Mouse (Mus musculus) common myeloid progenitor, adult 5-6 weeks (primary cell): ENCODE results near the gene Tnfsfm13. TPM values are rescaled to one million over a fixed set of nuclear protein-coding genes. Genes with fewer than 3 reads are reported as not detected.
A peak's percentile ranks its signal among the peaks of the same experiment; 100 is the strongest.
"Not testable (repeated sequence)": the region's sequence is repeated elsewhere in the genome, so short reads cannot be mapped to it uniquely, and the experiment has no call there.

ENCODE experiments used
- ATAC-seq: replicated peaks from 2 replicates; pipeline ENCODE4 v1.8.0; 2016; ENCODE audit warnings: low read depth, mild to moderate bottlenecking, moderate TSS enrichment, inconsistent platforms; ENCODE audit not compliant: poor library complexity, severe bottlenecking
- total RNA-seq: library from RNA; stranded (forward); fragments of 200-1000, 187-1606 nt; gene quantifications from 2 replicates; pipeline ENCODE4 v1.2.3, GENCODE M21; 2017

The Tnfsfm13 gene
- 2.1 and 3.0 TPM in 2 replicates for total RNA-seq

DNA sequence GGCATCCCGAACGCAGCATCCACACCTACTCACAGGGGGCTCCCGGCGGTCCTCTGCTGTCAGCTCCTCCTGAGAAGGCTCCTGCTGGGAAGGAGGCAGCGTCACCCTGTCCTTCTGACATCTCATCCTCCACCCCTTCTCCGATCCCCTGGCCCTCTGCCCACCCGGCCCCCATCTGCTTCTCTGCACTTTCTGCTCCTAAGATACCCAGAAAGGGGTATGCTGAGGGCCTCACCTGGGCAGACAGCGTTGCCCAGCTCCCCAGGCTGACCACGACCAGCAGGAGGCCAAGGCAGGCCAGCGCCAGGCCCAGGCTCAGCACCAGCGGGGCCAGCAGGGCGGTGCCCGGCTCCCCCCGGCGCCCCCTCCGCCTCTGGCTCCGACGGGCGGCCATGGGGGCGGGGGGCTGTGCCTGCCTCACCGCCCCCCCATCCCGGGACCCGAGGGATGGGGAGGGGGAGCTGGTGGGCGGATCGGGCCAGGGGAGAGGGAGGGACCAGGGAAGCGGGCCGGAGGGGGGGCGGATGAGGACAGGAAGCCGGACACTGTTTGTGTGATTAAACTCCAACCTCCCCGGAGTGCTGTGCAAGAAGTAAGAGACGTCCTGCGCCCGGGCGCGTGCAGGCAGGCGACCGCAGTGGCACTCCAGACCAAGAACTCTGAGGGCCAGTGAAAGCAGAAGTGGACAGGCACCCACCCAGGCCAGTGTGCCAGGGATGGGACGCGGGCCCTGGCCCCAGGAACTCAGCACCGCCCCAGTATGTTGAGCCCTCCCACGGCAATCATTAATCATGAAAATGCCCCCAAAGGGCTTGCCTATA, at the start of gene Tnfsfm13, which contains the start of gene Tnfsf12:
Tnfsfm13 (minus strand) TSS at position 738 of the 821 bp plus-strand sequence.
Tnfsf12 (minus strand) TSS at position 489 of the 821 bp plus-strand sequence.
- peak; percentile 91 for ATAC-seq

DNA sequence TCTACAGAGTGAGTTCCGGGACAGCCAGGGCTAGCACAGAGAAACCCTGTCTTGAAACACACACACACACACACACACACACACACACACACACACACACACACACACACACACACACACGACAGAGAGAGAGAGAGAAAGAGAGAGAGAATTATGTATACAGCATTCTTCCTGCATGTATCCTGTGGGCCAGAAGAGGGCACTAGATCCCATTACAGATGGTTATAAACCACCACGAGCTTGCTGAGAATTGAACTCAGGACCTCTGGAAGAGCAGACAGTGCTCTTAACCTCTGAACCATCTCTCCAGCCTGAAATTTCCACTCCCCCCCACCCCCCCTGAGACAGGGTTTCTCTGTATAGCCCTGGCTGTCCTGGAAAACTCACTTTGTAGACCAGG, 35.5 kb upstream of the Tnfsfm13 start:
- not testable (repeated sequence) for ATAC-seq

DNA sequence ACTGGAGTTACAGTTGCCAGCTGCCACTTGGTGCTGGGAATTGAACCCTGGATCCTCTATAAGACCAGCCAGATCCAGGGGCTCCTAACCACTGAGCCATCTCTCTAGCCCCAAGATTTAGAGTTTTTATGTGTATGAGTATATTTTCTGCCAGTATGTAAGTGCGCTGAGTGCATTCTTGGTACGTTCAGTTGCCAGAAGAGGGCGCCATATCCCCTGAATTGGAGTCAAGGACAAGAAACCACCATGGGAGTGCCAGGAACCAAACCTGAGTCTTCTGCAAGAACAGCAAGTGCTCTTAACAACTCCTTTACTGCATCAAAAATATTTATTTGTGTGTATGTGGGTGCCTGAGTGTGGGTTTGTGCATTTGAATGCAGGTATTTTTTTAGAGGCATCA, 33.2 kb upstream of the Tnfsfm13 start:
- ATAC-seq = peak; percentile 69

DNA sequence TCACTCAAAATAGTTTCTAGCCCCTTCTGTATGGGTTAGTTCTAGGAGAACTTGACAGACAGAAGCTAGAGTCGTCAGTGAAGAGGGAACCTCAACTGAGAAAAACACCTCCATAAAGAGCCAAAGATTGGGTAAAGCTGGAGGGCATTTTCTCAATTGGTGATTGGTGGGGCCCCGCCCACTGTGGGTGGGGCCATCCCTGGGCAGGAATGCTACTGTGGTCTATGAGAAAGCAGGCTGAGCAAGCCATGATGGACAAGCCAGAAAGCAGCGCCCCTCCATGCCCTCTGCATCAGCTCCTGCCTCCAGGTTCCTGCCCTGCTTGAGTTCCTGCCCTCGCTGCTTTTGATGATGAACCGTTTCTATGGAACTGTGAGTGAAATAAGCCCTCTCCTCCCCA, 30.1 kb upstream of the Tnfsfm13 start:
- no peak for ATAC-seq

DNA sequence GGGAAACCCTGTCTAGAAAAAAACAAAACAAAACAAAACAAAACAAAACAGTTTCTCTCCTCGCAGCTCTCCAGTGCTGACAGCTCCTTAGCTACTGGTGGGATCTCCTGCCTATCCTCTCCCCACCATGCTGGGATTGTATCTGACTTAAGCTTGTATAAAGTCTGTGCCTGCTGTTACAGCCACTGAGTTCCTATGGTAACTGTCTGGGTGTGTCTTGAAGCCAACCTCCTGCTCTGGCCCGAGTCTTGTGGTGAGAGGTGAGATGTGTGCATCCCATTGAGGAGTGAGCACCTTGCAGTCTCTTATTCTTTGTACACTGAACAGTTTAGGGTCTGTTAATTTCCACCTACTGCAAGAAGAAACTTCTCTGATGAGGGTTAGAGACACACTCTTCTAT, 27.2 kb upstream of the Tnfsfm13 start:
- no peak for ATAC-seq

DNA sequence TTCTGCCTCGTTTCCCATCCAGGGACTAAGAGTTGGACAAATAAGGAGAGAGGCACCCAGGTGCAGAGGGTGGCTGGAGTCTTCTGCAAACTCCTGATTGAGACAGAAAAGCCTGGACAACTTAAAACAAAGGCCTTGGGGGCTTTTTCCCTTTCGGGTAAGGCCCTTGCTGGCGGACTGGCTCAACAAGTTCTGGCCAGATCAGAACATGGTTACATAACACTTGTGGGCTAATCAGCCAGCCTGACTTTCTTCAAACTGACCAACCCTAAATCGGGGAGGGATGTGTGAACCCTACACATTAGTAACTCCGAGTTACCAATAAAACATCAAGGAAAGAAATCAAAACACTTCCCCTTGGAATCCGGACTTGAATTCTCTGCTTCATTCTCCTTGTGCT, 25.0 kb upstream of the Tnfsfm13 start:
- ATAC-seq = no peak

DNA sequence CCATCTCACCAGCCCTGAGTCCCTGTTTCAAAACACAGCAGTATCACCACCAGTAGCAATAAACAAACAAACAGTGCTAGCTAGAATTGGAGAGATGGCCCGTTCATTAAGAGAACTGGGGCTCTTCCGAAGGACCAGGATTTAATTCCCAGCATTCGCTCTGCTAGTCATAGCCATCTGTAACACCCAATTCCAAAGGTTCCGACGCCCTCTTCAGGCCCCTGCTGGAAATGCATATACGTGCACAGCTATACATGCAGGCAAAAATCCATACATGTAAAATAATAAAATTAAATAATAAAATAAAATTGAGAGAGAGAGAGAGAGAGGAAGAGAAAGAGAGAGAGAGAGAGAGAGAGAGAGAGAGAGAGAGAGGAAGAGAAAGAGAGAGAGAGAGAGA, 23.5 kb upstream of the Tnfsfm13 start:
- ATAC-seq = no peak

DNA sequence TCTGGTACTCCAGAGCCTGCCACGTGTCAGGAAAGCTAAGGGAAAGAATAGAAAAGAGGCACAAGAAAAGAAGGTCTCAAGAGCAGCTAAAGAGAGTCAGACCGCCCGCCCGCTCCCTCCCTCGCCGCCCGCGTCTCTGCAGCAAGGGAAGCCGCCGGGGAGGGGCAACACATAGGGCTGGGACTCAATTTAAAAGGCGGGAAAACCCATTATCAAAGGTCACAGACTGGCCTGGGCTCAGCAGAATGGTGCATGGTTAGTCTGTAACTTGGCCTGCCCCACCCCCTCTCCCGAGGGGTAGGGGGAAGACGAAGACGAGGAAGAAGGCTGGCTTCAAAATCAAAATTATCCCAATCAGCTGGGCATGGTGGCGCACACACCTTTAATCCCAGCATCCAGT, 22.8 kb upstream of the Tnfsfm13 start:
- ATAC-seq = no peak

DNA sequence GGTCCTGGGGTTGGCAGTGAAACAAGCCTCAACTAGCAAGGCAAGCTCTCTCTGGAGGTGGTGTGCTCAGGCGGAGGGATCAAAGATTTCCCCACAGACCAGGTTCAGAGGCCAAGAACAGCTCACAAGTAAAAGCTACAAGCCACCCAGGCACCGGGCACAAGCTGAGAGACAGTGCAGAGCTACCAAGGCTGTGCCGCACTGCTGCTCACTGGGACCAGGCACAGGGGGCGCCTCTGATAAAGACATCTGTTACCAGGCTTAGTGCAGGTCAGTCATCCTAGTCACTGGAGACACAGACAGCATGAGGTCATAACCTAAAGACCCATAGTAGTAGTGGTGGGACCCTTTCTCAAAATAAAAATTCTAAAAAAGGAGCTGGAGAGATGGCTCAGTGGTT, 21.1 kb upstream of the Tnfsfm13 start:
- ATAC-seq = no peak

DNA sequence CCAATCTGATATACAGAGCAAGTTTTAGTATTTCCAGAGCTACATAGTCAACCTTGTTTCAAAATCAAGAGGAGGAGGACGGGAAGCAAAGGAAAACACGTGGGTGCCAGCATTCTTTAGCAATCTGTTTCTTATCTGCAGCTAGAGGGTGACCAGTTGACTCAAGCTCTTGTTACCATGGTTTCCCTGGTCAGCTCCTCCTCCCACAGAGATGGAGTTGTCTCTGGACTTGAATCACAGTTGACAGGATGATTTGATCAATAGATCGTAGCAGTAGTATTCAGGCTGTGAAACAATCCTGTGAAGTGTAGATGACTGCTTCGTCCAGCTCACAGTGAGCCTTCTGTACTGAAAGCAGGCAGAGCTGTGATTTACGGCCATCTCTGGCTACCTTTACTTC, 20.0 kb upstream of the Tnfsfm13 start:
- ATAC-seq = no peak

DNA sequence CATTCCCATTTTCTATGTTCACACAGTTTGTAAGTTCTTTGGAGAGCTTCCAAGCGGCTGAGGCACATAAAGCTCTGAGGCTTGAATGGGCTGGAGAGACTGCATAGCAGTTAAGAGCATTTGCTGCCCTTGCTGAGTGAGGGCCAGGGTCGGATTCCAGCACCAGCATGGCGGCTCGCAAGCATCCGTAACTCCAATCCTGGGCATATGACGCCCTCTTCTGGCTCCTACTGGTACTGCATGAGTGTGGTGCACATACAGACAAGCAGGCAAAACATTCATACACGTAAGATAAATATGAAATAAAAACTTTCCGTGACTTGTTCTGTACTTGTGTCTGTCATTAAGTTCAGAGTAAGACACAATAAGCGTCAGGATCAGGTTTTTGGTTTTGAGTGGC, 19.6 kb upstream of the Tnfsfm13 start:
- no peak for ATAC-seq

DNA sequence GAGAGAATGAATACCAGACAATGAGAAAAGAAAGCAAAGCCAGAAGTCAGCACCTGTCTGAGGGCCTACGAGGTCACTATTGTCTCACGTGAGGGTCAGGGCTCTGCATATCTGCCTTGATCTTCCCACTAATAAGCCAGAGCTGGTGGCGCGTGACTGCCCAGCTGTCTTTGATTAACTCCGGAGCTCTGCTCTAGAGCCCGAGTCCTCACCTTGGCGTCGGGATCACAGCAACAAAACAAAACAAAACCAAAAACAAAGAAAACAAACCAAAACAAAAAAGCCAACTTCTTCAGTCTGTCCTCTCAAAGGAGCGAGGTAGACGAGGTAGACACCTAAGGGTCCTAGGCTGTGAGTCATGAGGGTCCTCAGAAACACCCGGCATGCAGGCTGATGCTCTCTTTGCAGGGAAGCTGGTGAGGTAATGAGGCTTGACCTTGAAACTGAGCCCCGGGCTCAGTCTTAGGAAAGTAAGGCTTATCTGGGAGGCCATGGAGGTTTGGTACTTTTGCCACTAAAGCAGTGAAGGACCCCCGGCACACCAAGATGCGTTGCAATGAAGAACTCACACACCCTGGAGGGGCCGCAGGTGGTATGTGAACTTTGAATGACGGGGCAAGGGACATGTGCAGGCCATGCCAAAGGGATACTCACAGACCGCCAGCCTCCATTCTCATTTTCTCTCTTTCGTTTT, 18.9 kb upstream of the Tnfsfm13 start:
- ATAC-seq = no peak

DNA sequence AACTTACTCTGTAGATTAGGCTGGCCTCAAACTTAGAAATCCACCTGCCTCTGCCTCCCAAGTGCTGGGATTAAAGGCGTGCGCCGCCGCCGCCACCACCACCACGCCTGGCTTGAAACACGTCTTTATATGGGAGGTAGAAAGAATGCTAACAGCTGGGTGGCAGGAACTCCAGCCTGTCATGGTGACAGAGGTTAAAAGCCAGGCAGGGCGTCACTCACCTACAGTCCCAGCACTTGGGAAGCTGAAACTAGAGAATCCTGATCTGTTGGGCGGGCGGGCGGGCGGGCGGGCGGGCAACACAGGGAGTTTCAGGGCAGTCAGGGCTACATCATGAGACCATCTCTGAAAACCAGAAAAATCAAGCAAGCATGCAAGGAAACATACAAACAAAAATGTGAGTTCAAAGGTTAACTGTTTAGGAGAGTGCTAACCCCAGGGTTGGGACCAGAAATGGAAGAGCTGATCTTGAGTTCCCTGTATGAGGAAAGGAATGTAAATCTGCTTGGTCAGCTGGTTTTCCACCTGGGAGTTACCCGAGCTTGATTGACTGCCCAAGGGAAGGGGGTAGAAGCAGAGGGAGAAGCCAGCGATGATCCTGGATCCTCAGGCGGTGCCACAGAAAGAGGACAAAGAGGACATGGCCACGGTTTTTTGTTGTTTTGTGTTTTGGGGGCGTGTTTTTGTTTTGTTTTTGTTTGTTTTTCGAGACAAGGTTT, 17.2 kb upstream of the Tnfsfm13 start:
- no peak for ATAC-seq

DNA sequence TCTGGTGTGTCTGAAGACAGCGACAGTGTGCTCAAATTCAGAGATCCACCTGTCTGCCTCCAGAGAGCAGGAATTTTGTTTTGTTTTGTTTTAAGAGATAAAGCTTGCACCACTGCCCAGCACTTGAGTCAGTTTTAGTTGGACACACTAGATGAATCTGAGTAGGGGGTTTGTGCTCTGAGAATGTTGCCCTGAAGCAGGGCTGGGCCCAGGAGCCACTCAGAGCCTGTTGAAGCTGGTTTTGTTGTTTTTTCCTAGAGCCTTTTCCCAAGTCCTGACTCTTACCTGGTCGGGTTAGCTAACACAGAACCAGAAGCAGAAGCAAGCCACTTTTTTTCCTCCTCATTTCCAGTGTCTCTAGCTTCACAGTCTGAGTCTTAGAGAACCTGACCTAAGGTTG, 15.2 kb upstream of the Tnfsfm13 start:
- ATAC-seq = no peak

DNA sequence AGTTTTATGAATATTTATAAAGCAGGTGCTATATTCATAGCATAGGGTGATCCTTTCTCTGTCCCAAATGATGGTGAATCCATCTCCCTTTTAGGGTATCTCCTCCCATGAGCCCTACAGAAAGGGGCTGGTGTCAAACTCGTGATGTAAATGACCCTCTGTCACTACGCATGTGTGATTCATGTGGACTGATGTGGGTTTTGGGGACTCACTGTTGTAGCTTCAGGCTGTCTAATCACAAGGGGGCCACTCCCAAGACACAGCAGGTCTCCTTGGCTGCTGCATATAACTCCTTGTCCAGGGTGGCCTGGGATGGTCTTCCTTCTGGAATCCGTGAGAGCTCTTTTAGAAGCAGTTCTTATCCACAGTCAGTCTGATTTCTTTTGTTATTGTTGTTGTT, 14.6 kb upstream of the Tnfsfm13 start:
- ATAC-seq = no peak

DNA sequence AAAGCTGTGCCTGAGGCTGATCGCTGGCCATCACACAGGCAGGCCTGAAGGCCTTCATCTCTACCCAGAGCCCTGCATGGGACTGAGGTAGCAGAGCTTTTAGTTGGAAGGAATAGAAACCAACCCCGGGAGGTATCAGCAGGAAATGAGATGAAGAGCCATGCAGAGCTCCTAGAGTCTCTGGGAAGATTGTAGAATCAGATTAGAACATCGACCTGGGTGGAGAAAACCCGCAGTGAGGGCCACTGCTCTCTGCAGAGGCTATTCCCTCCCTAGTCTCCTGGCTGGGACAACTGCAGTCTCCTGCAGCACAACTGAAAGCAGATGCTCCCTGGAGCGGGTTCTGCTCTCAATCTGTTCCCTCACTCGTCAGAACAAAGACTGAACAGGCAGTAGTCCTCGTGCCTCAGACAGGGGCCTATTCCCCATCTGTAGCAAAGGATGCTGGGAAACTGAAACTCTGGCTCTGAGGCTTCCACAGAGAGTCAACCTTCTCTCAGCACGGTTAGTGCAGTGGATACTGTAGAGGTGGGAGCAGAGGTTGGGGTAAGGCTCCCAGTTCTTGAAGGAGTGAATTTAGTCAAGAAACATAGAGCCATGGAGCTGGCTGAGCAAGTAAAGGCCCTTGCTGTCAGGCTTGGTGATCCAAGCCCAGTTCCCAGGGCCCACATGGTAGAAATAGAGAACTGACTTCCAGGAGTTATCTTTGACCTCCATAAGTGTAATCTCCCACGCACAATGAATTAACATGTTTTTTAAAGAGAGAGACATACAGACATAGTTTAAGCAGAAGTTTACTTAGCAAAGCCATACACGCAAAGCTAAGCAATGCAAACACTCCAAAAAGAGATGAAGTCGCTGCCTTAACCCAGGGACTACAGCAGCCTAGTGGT, 13.9 kb upstream of the Tnfsfm13 start:
- ATAC-seq = 0 out of 2 replicates have a peak, but pooled peaks have one; percentile 11

DNA sequence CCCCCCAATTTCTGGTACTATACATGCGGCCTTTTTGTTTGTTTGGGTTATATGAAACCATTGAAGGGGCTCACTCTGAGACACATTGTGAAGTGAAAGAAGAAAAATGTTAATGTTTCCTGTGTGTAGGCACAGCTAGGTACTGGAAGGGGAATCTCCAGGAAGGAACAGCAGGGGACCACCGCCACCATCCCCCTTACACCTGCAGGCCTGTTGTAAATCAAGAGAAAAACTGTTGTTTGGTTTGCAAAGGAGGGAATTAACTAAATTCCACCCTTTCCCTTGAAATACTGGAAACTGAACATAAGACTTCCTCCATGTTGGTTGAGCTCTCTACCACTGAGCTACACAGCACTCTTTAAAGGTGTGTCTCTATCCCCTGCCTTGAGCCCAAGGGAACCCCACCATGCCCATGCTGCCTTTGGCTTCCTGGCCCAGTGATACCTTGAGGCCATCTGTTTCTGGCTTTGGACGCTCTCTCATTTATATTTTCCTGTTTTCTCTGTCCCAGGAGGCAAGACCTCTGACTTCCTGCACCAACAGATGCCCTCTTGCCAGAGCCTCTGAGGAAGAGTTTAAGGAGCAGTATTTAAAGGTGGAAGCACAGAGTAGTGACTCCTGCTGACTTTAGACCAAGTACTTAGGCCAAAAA, 12.8 kb upstream of the Tnfsfm13 start:
- no peak for ATAC-seq

DNA sequence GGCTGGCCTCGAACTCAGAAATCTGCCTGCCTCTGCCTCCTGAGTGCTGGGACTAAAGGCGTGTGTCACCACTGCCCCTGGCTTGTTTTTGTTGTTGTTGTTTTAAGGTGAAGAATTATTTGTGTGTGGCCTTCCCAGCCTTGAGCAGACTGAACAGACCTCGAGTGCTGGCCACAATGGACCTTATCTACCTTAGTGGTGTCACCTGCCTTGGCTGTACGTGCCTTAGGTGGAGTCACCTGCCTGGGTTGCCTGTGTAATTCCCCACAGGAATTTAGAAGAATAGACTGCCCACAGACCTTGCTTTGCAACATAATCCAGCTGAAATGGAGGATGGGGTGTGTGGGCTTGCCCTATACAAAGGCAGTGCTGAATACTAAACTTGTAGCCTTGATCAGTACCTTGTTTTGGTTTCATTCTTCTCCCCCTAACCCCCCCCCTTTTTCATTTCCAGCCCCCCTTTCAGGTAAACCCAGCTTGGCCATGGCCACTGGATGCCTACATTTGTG, 12.0 kb upstream of the Tnfsfm13 start:
- ATAC-seq = no peak

DNA sequence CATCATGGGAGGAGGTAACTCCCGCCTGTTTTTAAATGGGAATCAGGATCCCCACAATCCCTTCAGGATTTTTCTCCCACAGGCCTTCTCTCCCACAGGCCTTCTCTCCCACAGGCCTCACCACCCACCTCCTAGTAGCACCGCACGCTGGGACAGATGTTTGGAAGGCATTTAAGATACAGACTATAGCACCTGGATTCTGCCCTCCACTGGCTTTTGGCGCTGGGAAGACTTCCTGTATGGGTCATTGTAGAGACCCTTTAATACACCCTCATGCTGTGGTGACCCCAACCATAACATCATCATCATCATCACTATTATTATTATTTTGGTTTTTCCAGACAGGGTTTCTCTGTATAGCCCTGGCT, 11.6 kb upstream of the Tnfsfm13 start:
- no peak for ATAC-seq
